Mouse (Mus musculus): Measurements from ENCODE around the gene Gm36210. TPM values are rescaled to one million over a fixed set of nuclear protein-coding genes. Genes with fewer than 3 reads are reported as not detected.
A peak's percentile ranks its signal among the peaks of the same experiment; 100 is the strongest.
"Not testable (repeated sequence)": the region's sequence is repeated elsewhere in the genome, so short reads cannot be mapped to it uniquely, and the experiment has no call there.

The Gm36210 gene
- polyA plus RNA-seq, 1 experiment: not detected

- TF ChIP-seq MYOG (IDR thresholded peaks at IDR 0.05; ENCODE audit: control insufficient read depth, extremely low read depth, insufficient read length) (no peak), FOSL1 (IDR thresholded peaks at IDR 0.05; ENCODE audit: insufficient read depth, low read length, poor library complexity, severe bottlenecking) (no peak), MAX (IDR thresholded peaks at IDR 0.05) (no peak), MYOD1 (IDR thresholded peaks at IDR 0.05; ENCODE audit: control insufficient read depth, insufficient read length, low read depth) (no peak), CEBPB (IDR thresholded peaks at IDR 0.05; ENCODE audit: low read depth) (no peak)
- Histone ChIP-seq H3ac (ENCODE audit: control insufficient read depth, insufficient read length, low read depth) (no peak overlapping the region), H3K4me3 (ENCODE audit: insufficient read depth, poor library complexity, severe bottlenecking) (no peak overlapping the region), H3K27me3 (ENCODE audit: control insufficient read depth, insufficient read depth, insufficient read length) (no peaks in the 10 kb centered on the region), H3K36me3 (ENCODE audit: control insufficient read depth, insufficient read depth) (no peaks in the 10 kb centered on the region), H3K79me3 (ENCODE audit: low read depth) (no peaks in the 10 kb centered on the region), H3K79me2 (ENCODE audit: control insufficient read depth, insufficient read depth) (no peaks in the 10 kb centered on the region)
Observed at GRCm38 (mm10) chr7:4898851-4899648, 7.3 kb downstream of the Gm36210 start.

GRCm38 (mm10) chr7:4895186-4895585 is 11.1 kb downstream of the Gm36210 start:
- Histone ChIP-seq H3K27me3 (ENCODE audit: control insufficient read depth, insufficient read depth, insufficient read length) (peaks cover 4% of the 10 kb centered on the region), H3K4me3 (ENCODE audit: insufficient read depth, poor library complexity, severe bottlenecking) (no peak overlapping the region), H3K79me2 (ENCODE audit: control insufficient read depth, insufficient read depth) (no peaks in the 10 kb centered on the region), H3ac (ENCODE audit: control insufficient read depth, insufficient read length, low read depth) (no peak overlapping the region), H3K36me3 (ENCODE audit: control insufficient read depth, insufficient read depth) (no peaks in the 10 kb centered on the region), H3K79me3 (ENCODE audit: low read depth) (no peaks in the 10 kb centered on the region)
- TF ChIP-seq MYOG (IDR thresholded peaks at IDR 0.05; ENCODE audit: control insufficient read depth, extremely low read depth, insufficient read length) (no peak), USF1 (IDR thresholded peaks at IDR 0.05; ENCODE audit: low read depth) (no peak), CTCF (IDR thresholded peaks at IDR 0.05; ENCODE audit: control insufficient read depth, insufficient read depth, insufficient read length) (no peak)

- no peak overlapping the region for H3ac ChIP-seq (ENCODE audit: control insufficient read depth, insufficient read length, low read depth)
- no peaks in the 10 kb centered on the region for H3K79me2 ChIP-seq (ENCODE audit: control insufficient read depth, insufficient read depth)
- no peak overlapping the region for H3K4me3 ChIP-seq (ENCODE audit: insufficient read depth, poor library complexity, severe bottlenecking)
- H3K27me3 ChIP-seq (ENCODE audit: control insufficient read depth, insufficient read depth, insufficient read length): peaks cover under 1% of the 10 kb centered on the region
- no peak for TF ChIP-seq CTCF (IDR thresholded peaks at IDR 0.05; ENCODE audit: control insufficient read depth, insufficient read depth, insufficient read length)
- TF ChIP-seq CEBPB (IDR thresholded peaks at IDR 0.05; ENCODE audit: low read depth): no peak
- TF ChIP-seq MAX (IDR thresholded peaks at IDR 0.05): no peak
- no peak for TF ChIP-seq USF1 (IDR thresholded peaks at IDR 0.05; ENCODE audit: low read depth)
- TF ChIP-seq MYOD1 (IDR thresholded peaks at IDR 0.05; ENCODE audit: control insufficient read depth, insufficient read length, low read depth): no peak
- TF ChIP-seq FOSL1 (IDR thresholded peaks at IDR 0.05; ENCODE audit: insufficient read depth, low read length, poor library complexity, severe bottlenecking): no peak
- TF ChIP-seq MYOG (IDR thresholded peaks at IDR 0.05; ENCODE audit: control insufficient read depth, extremely low read depth, insufficient read length): no peak
- no peaks in the 10 kb centered on the region for H3K79me3 ChIP-seq (ENCODE audit: low read depth)
- no peaks in the 10 kb centered on the region for H3K36me3 ChIP-seq (ENCODE audit: control insufficient read depth, insufficient read depth)
Observed at GRCm38 (mm10) chr7:4886680-4887079, 19.6 kb downstream of the Gm36210 start.

- H3ac ChIP-seq (ENCODE audit: control insufficient read depth, insufficient read length, low read depth); H3K4me3 ChIP-seq (ENCODE audit: insufficient read depth, poor library complexity, severe bottlenecking); H3K79me3 ChIP-seq (ENCODE audit: low read depth); H3K79me2 ChIP-seq (ENCODE audit: control insufficient read depth, insufficient read depth); H3K36me3 ChIP-seq (ENCODE audit: control insufficient read depth, insufficient read depth); H3K27me3 ChIP-seq (ENCODE audit: control insufficient read depth, insufficient read depth, insufficient read length): not testable (repeated sequence)
Observed at GRCm38 (mm10) chr7:4879036-4879435, 27.3 kb downstream of the Gm36210 start.

GRCm38 (mm10) chr7:4878186-4878585 is 28.1 kb downstream of the Gm36210 start:
- Histone ChIP-seq H3K4me3 (ENCODE audit: insufficient read depth, poor library complexity, severe bottlenecking) (no peak overlapping the region), H3K27me3 (ENCODE audit: control insufficient read depth, insufficient read depth, insufficient read length) (no peaks in the 10 kb centered on the region), H3K36me3 (ENCODE audit: control insufficient read depth, insufficient read depth) (no peaks in the 10 kb centered on the region), H3K79me2 (ENCODE audit: control insufficient read depth, insufficient read depth) (no peaks in the 10 kb centered on the region), H3ac (ENCODE audit: control insufficient read depth, insufficient read length, low read depth) (no peak overlapping the region), H3K79me3 (ENCODE audit: low read depth) (no peaks in the 10 kb centered on the region)
- TF ChIP-seq MAX (IDR thresholded peaks at IDR 0.05) (no peak), MYOG (IDR thresholded peaks at IDR 0.05; ENCODE audit: control insufficient read depth, extremely low read depth, insufficient read length) (no peak), USF1 (IDR thresholded peaks at IDR 0.05; ENCODE audit: low read depth) (no peak), CEBPB (IDR thresholded peaks at IDR 0.05; ENCODE audit: low read depth) (no peak)

GRCm38 (mm10) chr7:4877226-4877625 is 29.1 kb downstream of the Gm36210 start:
- Histone ChIP-seq H3K36me3 (ENCODE audit: control insufficient read depth, insufficient read depth) (no peaks in the 10 kb centered on the region), H3K4me3 (ENCODE audit: insufficient read depth, poor library complexity, severe bottlenecking) (no peak overlapping the region), H3K79me2 (ENCODE audit: control insufficient read depth, insufficient read depth) (no peaks in the 10 kb centered on the region), H3ac (ENCODE audit: control insufficient read depth, insufficient read length, low read depth) (peak overlapping the region; percentile 31), H3K27me3 (ENCODE audit: control insufficient read depth, insufficient read depth, insufficient read length) (no peaks in the 10 kb centered on the region), H3K79me3 (ENCODE audit: low read depth) (no peaks in the 10 kb centered on the region)
- TF ChIP-seq FOSL1 (IDR thresholded peaks at IDR 0.05; ENCODE audit: insufficient read depth, low read length, poor library complexity, severe bottlenecking) (no peak), USF1 (IDR thresholded peaks at IDR 0.05; ENCODE audit: low read depth) (no peak), CTCF (IDR thresholded peaks at IDR 0.05; ENCODE audit: control insufficient read depth, insufficient read depth, insufficient read length) (no peak)

Measured in C2C12 (cell line).